In genomic region chr11:118811404-118811803, GRCm38 (mm10) we compare ENCODE assay signal across 15 mouse cellular contexts.
DNase-seq lines count a peak whose midpoint lies in the region; TF ChIP-seq lines count a peak whose summit lies in the region.
"Had no signal": no experiment of that assay in that cellular context is flagged by ENCODE, and none has a peak within 500 bp of the region (broad histone marks: within the 10 kb centered on the region; RNA-seq: fewer than 3 reads in every experiment).

No protein-coding gene starts in this region.

- DNase-seq in cerebellum, adult 2 months: peak; percentile 62 to 64
- DNase-seq in cerebellum, adult 11 months: no peak
- DNase-seq in cerebellum, adult 9-11 months: peak; percentile 72
- peak; percentile 71 to 78 for DNase-seq in cerebellum, postnatal 10 days
- DNase-seq in cerebellum, postnatal 36 days: peak; percentile 55 to 65
- no peak for DNase-seq in heart, adult 18-20 months
- DNase-seq: adrenal gland, adult 8-10 months; adrenal gland, postnatal 25 days; gastrocnemius, postnatal 10 days; gastrocnemius, postnatal 36 days; kidney, adult 2 months had no signal

- no peak for TF ChIP-seq CTCF in cerebellum, adult 2 months (IDR thresholded peaks at IDR 0.05; ENCODE audit: borderline replicate concordance, insufficient read depth, low read depth, low read length)

- H3K4me1 ChIP-seq in cerebellum, adult 2 months (ENCODE audit: control insufficient read depth, insufficient read depth, low read length): peaks cover 89% of the 10 kb centered on the region

- 26% methylated on average over 7 of the region's 7 CpGs for WGBS in cerebellum, adult 2 months

- no peaks in the 10 kb centered on the region for H3K27me3 ChIP-seq in cerebellum, adult 2 months (ENCODE audit: control insufficient read depth, insufficient read depth, low read length)
- H3K27me3 ChIP-seq: forebrain, embryonic 13.5 days; hindbrain, embryonic 12.5 days; hindbrain, embryonic 15.5 days had no signal

- no peak overlapping the region for H3K27ac ChIP-seq in cerebellum, adult 2 months (ENCODE audit: insufficient read depth, low read length)
- H3K27ac ChIP-seq: forebrain, embryonic 10.5 days; forebrain, embryonic 13.5 days; hindbrain, embryonic 12.5 days; hindbrain, embryonic 15.5 days had no signal

- no peak overlapping the region for H3K4me3 ChIP-seq in cerebellum, adult 2 months (replicated peaks; ENCODE audit: insufficient read depth, low read depth, low read length)
- H3K4me3 ChIP-seq: forebrain, embryonic 10.5 days; forebrain, embryonic 13.5 days; hindbrain, embryonic 12.5 days; hindbrain, embryonic 15.5 days had no signal

- no peak for TF ChIP-seq POLR2A in cerebellum, adult 2 months (IDR thresholded peaks at IDR 0.05; ENCODE audit: borderline replicate concordance, insufficient read depth, low read length)

Comparison
In these comparisons a context has a peak if more than half of its experiments do, and no peak if none do; other contexts are left out.
1. DNase-seq: peak in cerebellum, adult 2 months (2 of 2), cerebellum, adult 9-11 months (single experiment), cerebellum, postnatal 10 days (2 of 2) and cerebellum, postnatal 36 days (2 of 2); none in cerebellum, adult 11 months (single experiment) and heart, adult 18-20 months (0 of 2).